Mouse (Mus musculus) forebrain, embryonic 13.5 days (tissue): ENCODE measurements around the gene Ffar1. TPM values are rescaled to one million over a fixed set of nuclear protein-coding genes. Genes with fewer than 3 reads are reported as not detected.

Experiments used
- ATAC-seq: fragments of 200-750 bp; cut with Nextera tagmentation; 2 replicates; pipeline ENCODE4 v1.8.0; 2017
- H3K27ac ChIP-seq: fragments of 300-500 bp; sonication (generic); 2 replicates; pipeline ENCODE4 v1.5.1; 2015; ENCODE audit warnings: inconsistent platforms, mild to moderate bottlenecking, moderate library complexity
- H3K27me3 ChIP-seq: fragments of 300-500 bp; sonication (generic); 2 replicates; pipeline ENCODE4 v1.6.1; 2015; ENCODE audit warnings: mild to moderate bottlenecking, inconsistent platforms
- H3K36me3 ChIP-seq: fragments of 300-500 bp; sonication (generic); 2 replicates; pipeline ENCODE4 v1.6.1; 2015; ENCODE audit warnings: mild to moderate bottlenecking, inconsistent platforms; ENCODE audit not compliant: poor library complexity, severe bottlenecking
- H3K4me1 ChIP-seq: fragments of 300-500 bp; sonication (generic); 2 replicates; pipeline ENCODE4 v1.6.1; 2015; ENCODE audit warnings: inconsistent platforms
- H3K4me2 ChIP-seq: fragments of 300-500 bp; sonication (generic); 2 replicates; pipeline ENCODE4 v1.6.1; 2015; ENCODE audit warnings: inconsistent platforms, mild to moderate bottlenecking, moderate library complexity
- H3K4me3 ChIP-seq: fragments of 300-500 bp; sonication (generic); 2 replicates; pipeline ENCODE4 v1.5.1; 2015; ENCODE audit warnings: mild to moderate bottlenecking, inconsistent platforms
- H3K9ac ChIP-seq: fragments of 300-500 bp; sonication (generic); 2 replicates; pipeline ENCODE4 v1.6.1; 2015; ENCODE audit warnings: mild to moderate bottlenecking, inconsistent platforms
- H3K9me3 ChIP-seq: fragments of 300-500 bp; sonication (generic); replicated peaks from 2 replicates; pipeline ENCODE4 v1.6.1; 2016; ENCODE audit warnings: inconsistent platforms
- WGBS: fragments of 180-500 bp; shearing (Covaris S2); methylation state at CpG from one replicate; pipeline ENCODE4 v1.1.7; 2015; 5-methylcytosine and 5-hydroxymethylcytosine counted together
- polyA plus RNA-seq: library from polyadenylated mRNA; unstranded; fragments of >200 nt; fragmentation: Nextera tagmentation; extraction: Ambion mirVana; gene quantifications from 2 replicates; pipeline ENCODE4 v1.2.1, GENCODE M21; 2015

Gene Ffar1
- not detected in 2 replicates for polyA plus RNA-seq

- H3K27me3 ChIP-seq: 0 out of 2 replicates have a peak, but pooled peaks cover 5% of the 10 kb centered on the region
- no peaks in the 10 kb centered on the region for H3K9me3 ChIP-seq
- no peaks in the 10 kb centered on the region for H3K4me1 ChIP-seq
- no peak within 1 kb of the TSS for H3K4me2 ChIP-seq
- no peaks in the 10 kb centered on the region for H3K36me3 ChIP-seq
- no peak for ATAC-seq
- peak within 1 kb of the TSS; percentile 10; the same call in 1 of the 2 replicates for H3K9ac ChIP-seq
- 91% methylated on average over 12 of the region's 12 CpGs for WGBS
- H3K4me3 ChIP-seq: no peak within 1 kb of the TSS
- H3K27ac ChIP-seq: no peak within 1 kb of the TSS
Observed at GRCm38 (mm10) chr7:30861464-30861863, at the start of gene Ffar1. Ffar1 (minus strand) TSS chr7:30861564.

DNA sequence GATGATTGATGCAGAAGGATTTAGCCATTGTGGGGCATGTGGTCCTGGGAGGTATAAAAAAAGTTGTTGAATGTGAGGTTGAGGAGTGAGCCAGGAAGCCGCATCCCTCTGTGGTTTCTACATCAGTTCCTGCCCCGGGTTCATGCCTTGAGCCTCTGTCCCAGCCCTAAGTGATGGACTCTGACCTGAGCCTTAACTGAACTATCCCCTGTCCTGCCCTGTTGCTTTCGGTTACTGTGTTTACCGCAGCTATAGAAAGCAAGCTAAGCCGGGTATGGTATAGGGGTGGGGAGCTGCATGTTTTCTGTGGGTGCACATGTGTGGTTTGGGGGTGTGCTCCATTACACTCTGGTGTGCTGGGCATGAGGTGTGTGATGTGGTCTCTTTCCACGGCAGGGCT lies 48.4 kb upstream of the Ffar1 start:
- H3K4me3 ChIP-seq: no peak overlapping the region
- no peaks in the 10 kb centered on the region for H3K36me3 ChIP-seq
- no peak overlapping the region for H3K27ac ChIP-seq
- H3K4me1 ChIP-seq: peaks cover 10% of the 10 kb centered on the region
- no peak for ATAC-seq
- H3K9ac ChIP-seq: no peak overlapping the region
- no peak overlapping the region for H3K4me2 ChIP-seq
- H3K9me3 ChIP-seq: no peaks in the 10 kb centered on the region
- H3K27me3 ChIP-seq: 0 out of 2 replicates have a peak, but pooled peaks cover 8% of the 10 kb centered on the region
- 84% methylated on average over 6 of the region's 6 CpGs for WGBS

- no peak for ATAC-seq
- peak overlapping the region; percentile 61 for H3K4me2 ChIP-seq
- H3K9me3 ChIP-seq: no peaks in the 10 kb centered on the region
- no peak overlapping the region for H3K27ac ChIP-seq
- H3K36me3 ChIP-seq: no peaks in the 10 kb centered on the region
- 16% methylated on average over 15 of the region's 17 CpGs for WGBS
- peaks cover 10% of the 10 kb centered on the region for H3K4me1 ChIP-seq
- no peak overlapping the region for H3K9ac ChIP-seq
- 0 out of 2 replicates have a peak, but pooled peaks cover 8% of the 10 kb centered on the region for H3K27me3 ChIP-seq
- peak overlapping the region; percentile 27 for H3K4me3 ChIP-seq
Observed at GRCm38 (mm10) chr7:30908992-30909431, 47.6 kb upstream of the Ffar1 start.

DNA sequence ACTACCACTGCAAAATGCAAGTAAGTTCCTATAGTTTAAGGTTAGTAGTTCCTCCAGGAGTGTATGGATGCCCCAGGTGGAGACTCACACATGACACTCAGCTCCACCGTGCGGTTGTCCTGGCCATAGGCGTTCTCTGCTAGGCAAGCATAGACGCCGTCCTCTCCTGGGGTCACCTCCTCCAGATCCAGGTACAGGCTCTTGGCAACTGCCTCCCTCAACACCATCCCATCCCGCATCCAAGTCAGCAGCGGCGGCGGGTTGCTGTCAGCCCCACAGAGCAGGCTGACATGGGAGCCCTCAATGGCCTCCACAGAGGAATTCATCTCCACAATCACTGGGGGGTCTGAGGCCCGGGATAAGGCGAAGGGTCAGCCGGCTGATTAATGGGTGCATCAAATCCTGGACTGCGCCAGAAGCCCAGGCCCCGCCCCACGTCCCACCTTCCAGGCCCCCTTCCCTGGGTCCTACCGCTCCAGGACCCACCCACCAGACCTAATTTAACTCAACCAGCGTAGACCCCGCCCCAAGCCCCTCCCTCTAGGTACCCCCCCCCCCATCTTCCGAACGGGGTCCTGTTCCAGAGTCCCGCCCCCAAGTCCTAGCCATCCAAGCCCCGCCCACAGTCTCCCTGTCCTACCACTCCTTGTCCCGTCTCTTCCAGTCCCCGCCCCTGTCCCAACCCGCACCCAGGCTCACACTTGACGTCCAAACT lies 47.1 kb upstream of the Ffar1 start:
- peak overlapping the region; percentile 61 for H3K4me2 ChIP-seq
- H3K4me1 ChIP-seq: peaks cover 10% of the 10 kb centered on the region
- H3K9ac ChIP-seq: no peak overlapping the region
- H3K9me3 ChIP-seq: no peaks in the 10 kb centered on the region
- peak; percentile 36; the same call in 1 of the 2 replicates for ATAC-seq
- H3K4me3 ChIP-seq: peak overlapping the region; percentile 27
- WGBS: 2% methylated on average over 20 of the region's 26 CpGs
- no peaks in the 10 kb centered on the region for H3K36me3 ChIP-seq
- no peak overlapping the region for H3K27ac ChIP-seq
- 0 out of 2 replicates have a peak, but pooled peaks cover 8% of the 10 kb centered on the region for H3K27me3 ChIP-seq

GRCm38 (mm10) chr7:30904042-30904441 lies 42.7 kb upstream of the Ffar1 start:
- WGBS: 60% methylated on average over 4 of the region's 4 CpGs
- no peak for ATAC-seq
- Histone ChIP-seq H3K27me3 (0 out of 2 replicates have a peak, but pooled peaks cover 8% of the 10 kb centered on the region), H3K27ac (no peak overlapping the region), H3K4me1 (peaks cover 10% of the 10 kb centered on the region), H3K4me2 (no peak overlapping the region), H3K9ac (no peak overlapping the region), H3K4me3 (no peak overlapping the region), H3K36me3 (no peaks in the 10 kb centered on the region), H3K9me3 (no peaks in the 10 kb centered on the region)

GRCm38 (mm10) chr7:30895217-30895616 lies 33.9 kb upstream of the Ffar1 start:
- Histone ChIP-seq H3K4me1 (no peaks in the 10 kb centered on the region), H3K9ac (no peak overlapping the region), H3K27ac (no peak overlapping the region), H3K9me3 (no peaks in the 10 kb centered on the region), H3K4me3 (no peak overlapping the region), H3K36me3 (no peaks in the 10 kb centered on the region), H3K4me2 (no peak overlapping the region), H3K27me3 (no peaks in the 10 kb centered on the region)
- WGBS: 94% methylated on average over 3 of the region's 3 CpGs
- ATAC-seq: no peak

DNA sequence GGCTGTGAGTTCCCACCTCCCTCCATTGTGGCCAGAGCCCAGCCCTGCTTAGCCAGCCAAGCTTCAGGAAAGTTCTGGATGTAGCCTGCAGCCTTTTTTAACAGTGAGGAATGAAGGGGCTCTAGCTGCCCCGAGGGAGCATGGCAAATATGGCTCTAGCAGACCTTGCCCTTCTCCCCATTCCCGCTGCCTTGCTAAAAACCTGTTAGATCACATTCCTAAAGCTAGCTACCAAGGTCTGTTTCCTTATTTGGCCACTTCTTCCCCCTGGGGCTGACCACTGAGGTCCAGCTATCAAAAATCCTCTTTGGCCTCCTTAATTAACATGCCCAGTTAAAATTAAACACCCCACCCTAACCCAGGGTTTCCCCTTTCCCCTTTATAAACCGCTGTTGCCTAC lies 31.2 kb upstream of the Ffar1 start:
- Histone ChIP-seq H3K9me3 (no peaks in the 10 kb centered on the region), H3K9ac (no peak overlapping the region), H3K4me2 (no peak overlapping the region), H3K36me3 (no peaks in the 10 kb centered on the region), H3K27me3 (no peaks in the 10 kb centered on the region), H3K4me3 (no peak overlapping the region), H3K27ac (no peak overlapping the region), H3K4me1 (no peaks in the 10 kb centered on the region)
- ATAC-seq: no peak
- WGBS: 64% methylated on average over 3 of the region's 3 CpGs

DNA sequence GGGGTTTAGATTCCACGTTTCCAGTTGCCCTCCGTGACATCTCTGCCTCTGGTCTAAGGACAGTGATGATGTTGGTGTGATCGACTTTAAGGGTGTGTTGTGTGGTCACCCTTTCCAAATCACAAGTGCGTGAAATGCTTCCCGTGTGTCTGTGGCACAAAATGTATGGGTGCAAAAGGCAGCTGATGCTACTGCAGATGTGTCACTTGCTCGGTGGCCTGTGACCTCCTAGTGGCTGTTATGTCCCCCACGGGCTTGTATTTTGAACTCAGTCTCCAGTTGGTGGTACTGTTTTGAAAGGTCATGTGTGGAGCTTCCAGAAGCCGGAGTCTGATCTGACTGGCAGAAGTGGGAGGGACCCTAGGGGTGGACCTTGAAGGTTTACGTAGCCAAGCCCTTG lies 30.4 kb upstream of the Ffar1 start:
- Histone ChIP-seq H3K36me3 (no peaks in the 10 kb centered on the region), H3K27ac (no peak overlapping the region), H3K9me3 (no peaks in the 10 kb centered on the region), H3K9ac (no peak overlapping the region), H3K4me2 (no peak overlapping the region), H3K4me3 (no peak overlapping the region), H3K4me1 (no peaks in the 10 kb centered on the region), H3K27me3 (no peaks in the 10 kb centered on the region)
- 86% methylated on average over 9 of the region's 9 CpGs for WGBS
- no peak for ATAC-seq

DNA sequence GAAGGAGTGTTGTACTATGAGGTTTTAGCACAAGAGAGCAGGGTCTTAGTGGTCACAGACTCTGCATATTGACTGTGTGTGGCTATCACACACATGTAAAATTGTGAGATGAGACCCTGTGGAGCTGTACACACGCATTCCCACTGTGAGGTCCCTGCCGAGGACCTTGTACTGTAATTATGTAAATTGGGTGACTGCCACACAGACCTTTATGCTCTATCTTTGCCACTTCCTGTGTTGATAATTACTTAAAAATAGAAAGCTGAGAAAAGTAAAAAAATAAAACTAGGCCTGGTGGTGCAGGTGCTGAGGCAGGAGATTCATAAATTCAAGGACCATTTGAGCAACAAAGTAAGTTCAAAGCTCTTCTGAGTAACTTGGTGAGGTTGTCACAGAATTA lies 29.3 kb upstream of the Ffar1 start:
- Histone ChIP-seq H3K27ac (no peak overlapping the region), H3K36me3 (no peaks in the 10 kb centered on the region), H3K4me1 (no peaks in the 10 kb centered on the region), H3K27me3 (no peaks in the 10 kb centered on the region), H3K9me3 (no peaks in the 10 kb centered on the region), H3K4me3 (no peak overlapping the region), H3K9ac (no peak overlapping the region), H3K4me2 (no peak overlapping the region)
- WGBS: 75% methylated on average over 2 of the region's 2 CpGs
- no peak for ATAC-seq

DNA sequence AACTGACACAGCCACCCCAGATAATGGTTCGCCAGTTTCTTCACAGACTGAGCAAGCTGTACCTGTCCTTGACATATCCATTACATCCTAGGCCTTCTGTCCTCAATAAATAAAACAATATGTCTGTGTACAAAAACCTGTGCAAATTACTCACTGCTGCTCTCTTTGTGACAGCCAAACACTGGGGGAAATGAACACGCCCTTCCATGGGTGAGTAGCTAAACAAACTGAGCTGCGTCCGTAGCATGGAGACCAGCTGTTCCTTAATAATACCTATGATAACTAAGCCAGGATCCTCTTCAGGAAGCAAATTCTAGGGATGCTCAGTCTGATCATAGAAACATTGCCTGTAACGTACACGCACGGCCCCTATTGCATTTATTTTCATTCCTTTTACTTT lies 27.4 kb upstream of the Ffar1 start:
- Histone ChIP-seq H3K4me3 (no peak overlapping the region), H3K27me3 (no peaks in the 10 kb centered on the region), H3K9me3 (no peaks in the 10 kb centered on the region), H3K4me1 (no peaks in the 10 kb centered on the region), H3K9ac (no peak overlapping the region), H3K36me3 (no peaks in the 10 kb centered on the region), H3K4me2 (no peak overlapping the region), H3K27ac (no peak overlapping the region)
- no peak for ATAC-seq
- WGBS: 85% methylated on average over 7 of the region's 7 CpGs

DNA sequence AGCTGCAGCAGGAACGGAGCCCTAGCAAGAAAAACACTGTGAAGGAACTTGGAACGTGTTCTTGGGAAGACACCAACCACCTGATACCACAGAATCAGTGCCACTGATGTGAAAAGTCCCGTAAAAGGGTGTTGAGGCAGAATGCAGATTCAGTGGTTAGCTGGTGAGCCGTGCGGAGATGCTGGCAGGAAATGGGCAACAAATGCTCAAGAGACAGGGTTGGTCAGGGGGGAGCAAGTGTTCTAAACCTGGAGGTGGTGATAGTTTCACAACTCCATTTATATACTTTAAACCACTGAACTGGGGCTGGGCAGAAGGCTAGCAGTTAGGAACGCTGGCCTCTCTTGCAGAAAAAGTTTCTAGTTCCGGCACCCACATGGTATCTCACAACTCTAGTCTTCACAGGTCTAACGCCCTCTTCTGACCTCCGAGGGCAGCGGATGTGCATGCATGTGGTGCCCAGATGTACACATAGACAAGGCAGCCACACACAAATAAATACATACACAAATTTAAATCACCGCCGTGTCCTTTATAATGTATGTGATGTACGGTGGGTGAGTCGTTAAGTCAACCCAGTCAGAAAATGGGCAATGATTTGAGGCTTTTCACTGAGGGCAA lies 26.3 kb upstream of the Ffar1 start:
- Histone ChIP-seq H3K4me2 (no peak overlapping the region), H3K27me3 (no peaks in the 10 kb centered on the region), H3K4me1 (no peaks in the 10 kb centered on the region), H3K9me3 (no peaks in the 10 kb centered on the region), H3K27ac (no peak overlapping the region), H3K4me3 (no peak overlapping the region), H3K9ac (no peak overlapping the region), H3K36me3 (no peaks in the 10 kb centered on the region)
- 86% methylated on average over 14 of the region's 14 CpGs for WGBS
- ATAC-seq: no peak

- Histone ChIP-seq H3K4me3 (no peak overlapping the region), H3K27me3 (no peaks in the 10 kb centered on the region), H3K27ac (no peak overlapping the region), H3K9me3 (no peaks in the 10 kb centered on the region), H3K9ac (no peak overlapping the region), H3K4me1 (no peaks in the 10 kb centered on the region), H3K36me3 (no peaks in the 10 kb centered on the region), H3K4me2 (no peak overlapping the region)
- WGBS: 78% methylated on average over 4 of the region's 4 CpGs
- no peak for ATAC-seq
Observed at GRCm38 (mm10) chr7:30886852-30887251, 25.5 kb upstream of the Ffar1 start.
